Mouse (Mus musculus): ENCODE results near the gene Tead1. TPM values are rescaled to one million over a fixed set of nuclear protein-coding genes. Genes with fewer than 3 reads are reported as not detected.
A peak's percentile ranks its signal among the peaks of the same experiment; 100 is the strongest.
"Not testable (repeated sequence)": the region's sequence is repeated elsewhere in the genome, so short reads cannot be mapped to it uniquely, and the experiment has no call there.

The Tead1 gene
- polyA plus RNA-seq, 1 experiment from 2014 or later, result 32.3 TPM

DNA sequence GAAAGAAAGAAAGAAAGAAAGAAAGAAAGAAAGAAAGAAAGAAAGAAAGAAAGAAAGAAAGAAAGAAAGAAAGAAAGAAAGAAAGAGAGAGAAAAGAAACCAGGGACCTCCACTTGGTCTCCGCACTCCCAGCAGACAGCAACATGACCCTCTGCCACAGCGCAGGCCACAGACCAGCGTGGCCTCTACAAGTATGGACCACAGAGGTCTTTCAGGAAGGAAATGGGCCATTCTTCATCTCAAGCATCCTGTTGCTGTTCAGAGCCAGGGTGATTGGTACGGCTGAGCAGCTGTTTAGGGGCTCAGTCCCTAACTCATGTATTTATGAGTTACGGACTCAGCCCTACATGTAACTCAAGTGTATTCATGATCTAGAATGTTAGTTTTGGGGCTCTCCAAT lies 256.8 kb downstream of the Tead1 start:
- not testable (repeated sequence) for H3K27ac ChIP-seq; H3K27me3 ChIP-seq; ATAC-seq (replicated peaks; ENCODE audit: insufficient number of reproducible peaks, insufficient read depth, low FRiP score, low read depth); H3K4me2 ChIP-seq; H3K9me3 ChIP-seq (replicated peaks); H3K36me3 ChIP-seq; H3K4me3 ChIP-seq; H3K4me1 ChIP-seq (replicated peaks); H3K9ac ChIP-seq
- 72% methylated on average over 5 of the region's 5 CpGs for WGBS

- no peak overlapping the region for H3K4me2 ChIP-seq
- no peak for ATAC-seq (replicated peaks; ENCODE audit: insufficient number of reproducible peaks, insufficient read depth, low FRiP score, low read depth)
- no peaks in the 10 kb centered on the region for H3K9me3 ChIP-seq (replicated peaks)
- H3K4me1 ChIP-seq (replicated peaks), result no peaks in the 10 kb centered on the region
- 81% methylated on average over 8 of the region's 8 CpGs for WGBS
- H3K36me3 ChIP-seq, result no peaks in the 10 kb centered on the region
- H3K9ac ChIP-seq, result no peak overlapping the region
- H3K27ac ChIP-seq, result no peak overlapping the region
- H3K27me3 ChIP-seq, result no peaks in the 10 kb centered on the region
- no peak overlapping the region for H3K4me3 ChIP-seq
Measured at GRCm38 (mm10) chr7:112937089-112937488, 258.0 kb downstream of the Tead1 start.

DNA sequence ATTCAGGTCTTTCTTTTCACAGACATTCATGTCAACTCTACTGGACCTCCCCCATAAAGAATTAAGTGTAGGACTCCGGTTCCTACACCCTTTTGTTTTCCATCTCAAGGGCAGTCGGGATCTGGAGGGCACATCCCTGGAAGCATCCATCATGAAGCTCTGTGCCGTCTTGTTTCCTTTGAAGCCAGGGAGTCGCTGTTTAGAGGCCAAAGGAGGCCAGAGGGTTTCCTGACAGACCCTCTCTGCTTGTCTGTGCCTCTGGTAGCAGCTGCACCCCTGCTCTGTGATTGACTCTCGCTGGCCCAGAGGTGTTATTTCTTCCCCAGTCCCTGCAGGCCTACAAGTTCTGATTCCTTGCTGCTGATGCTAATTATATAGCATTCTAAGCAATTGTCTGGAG lies 259.8 kb downstream of the Tead1 start:
- no peak overlapping the region for H3K27ac ChIP-seq
- WGBS, result 41% methylated on average over 5 of the region's 5 CpGs
- no peaks in the 10 kb centered on the region for H3K9me3 ChIP-seq (replicated peaks)
- H3K4me1 ChIP-seq (replicated peaks), result no peaks in the 10 kb centered on the region
- H3K36me3 ChIP-seq, result no peaks in the 10 kb centered on the region
- no peak overlapping the region for H3K9ac ChIP-seq
- H3K27me3 ChIP-seq, result no peaks in the 10 kb centered on the region
- no peak overlapping the region for H3K4me2 ChIP-seq
- no peak overlapping the region for H3K4me3 ChIP-seq
- ATAC-seq (replicated peaks; ENCODE audit: insufficient number of reproducible peaks, insufficient read depth, low FRiP score, low read depth), result no peak

DNA sequence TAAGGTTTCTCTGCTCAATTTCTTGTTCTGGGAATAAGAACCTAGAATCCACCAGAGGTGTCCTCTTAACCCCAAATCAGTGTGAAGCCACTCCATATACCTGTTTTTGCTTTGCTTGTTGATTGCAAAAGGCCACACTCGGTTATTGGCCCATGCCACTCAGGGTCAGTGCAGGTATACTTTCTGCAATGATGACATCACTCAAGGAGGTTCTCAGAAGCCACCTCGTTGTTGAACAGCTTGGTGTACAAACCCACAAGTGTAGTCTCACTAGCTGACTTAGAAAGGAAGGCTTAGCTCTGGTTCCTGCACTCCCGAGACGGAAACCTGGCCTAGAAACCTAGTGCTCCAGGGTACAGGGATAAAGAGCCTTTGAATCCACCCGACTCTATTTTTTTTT lies 263.4 kb downstream of the Tead1 start:
- no peak overlapping the region for H3K9ac ChIP-seq
- no peak overlapping the region for H3K4me3 ChIP-seq
- H3K9me3 ChIP-seq (replicated peaks), result no peaks in the 10 kb centered on the region
- no peak overlapping the region for H3K27ac ChIP-seq
- no peaks in the 10 kb centered on the region for H3K36me3 ChIP-seq
- H3K4me1 ChIP-seq (replicated peaks), result no peaks in the 10 kb centered on the region
- ATAC-seq (replicated peaks; ENCODE audit: insufficient number of reproducible peaks, insufficient read depth, low FRiP score, low read depth), result no peak
- 74% methylated on average over 5 of the region's 5 CpGs for WGBS
- H3K4me2 ChIP-seq, result no peak overlapping the region
- no peaks in the 10 kb centered on the region for H3K27me3 ChIP-seq

GRCm38 (mm10) chr7:112943056-112943455 lies 263.9 kb downstream of the Tead1 start:
- H3K9ac ChIP-seq, result no peak overlapping the region
- 0 out of 2 replicates have a peak, but pooled peaks cover 5% of the 10 kb centered on the region for H3K27me3 ChIP-seq
- H3K36me3 ChIP-seq, result no peaks in the 10 kb centered on the region
- no peaks in the 10 kb centered on the region for H3K4me1 ChIP-seq (replicated peaks)
- WGBS, result 63% methylated on average over 1 of the region's 1 CpGs
- no peaks in the 10 kb centered on the region for H3K9me3 ChIP-seq (replicated peaks)
- no peak overlapping the region for H3K27ac ChIP-seq
- H3K4me3 ChIP-seq, result no peak overlapping the region
- ATAC-seq (replicated peaks; ENCODE audit: insufficient number of reproducible peaks, insufficient read depth, low FRiP score, low read depth), result no peak
- no peak overlapping the region for H3K4me2 ChIP-seq

DNA sequence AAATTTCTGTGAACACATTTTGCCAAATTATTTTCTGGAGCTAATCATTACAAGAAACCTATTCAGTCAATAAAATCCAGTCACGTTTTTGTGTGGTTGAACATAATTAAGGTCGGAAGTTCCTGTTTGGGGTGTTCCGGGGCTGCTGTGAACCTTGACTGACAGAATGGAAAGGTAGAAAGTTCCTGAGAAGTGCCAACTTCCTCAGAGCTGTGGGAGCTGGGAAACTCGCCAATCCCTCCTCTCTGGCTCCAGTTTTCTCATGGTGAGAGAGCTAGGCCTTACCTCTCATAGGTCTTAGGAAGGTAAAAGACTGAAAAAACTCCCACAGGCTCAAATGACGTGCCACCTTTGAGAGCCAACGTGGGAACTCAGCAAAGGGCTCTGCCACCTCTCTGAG lies 267.6 kb downstream of the Tead1 start:
- H3K27ac ChIP-seq, result no peak overlapping the region
- H3K9ac ChIP-seq, result no peak overlapping the region
- WGBS, result 48% methylated on average over 6 of the region's 6 CpGs
- no peaks in the 10 kb centered on the region for H3K9me3 ChIP-seq (replicated peaks)
- no peak overlapping the region for H3K4me2 ChIP-seq
- no peaks in the 10 kb centered on the region for H3K36me3 ChIP-seq
- ATAC-seq (replicated peaks; ENCODE audit: insufficient number of reproducible peaks, insufficient read depth, low FRiP score, low read depth), result no peak
- H3K4me1 ChIP-seq (replicated peaks), result no peaks in the 10 kb centered on the region
- no peak overlapping the region for H3K4me3 ChIP-seq
- H3K27me3 ChIP-seq, result peaks cover 7% of the 10 kb centered on the region; the same call in 1 of the 2 replicates

- WGBS, result under 1% methylated on average over 41 of the region's 41 CpGs
- H3K27ac ChIP-seq, result no peak within 1 kb of the TSS
Measured at GRCm38 (mm10) chr7:112953777-112954291, 274.7 kb downstream of the Tead1 start, which contains the start of gene Rassf10. TSS of gene Rassf10 (plus strand) at chr7:112953962.

GRCm38 (mm10) chr7:112954351-112955102 lies 275.4 kb downstream of the Tead1 start:
- Histone ChIP-seq H3K27ac (no peak overlapping the region), H3K4me1 (replicated peaks) (peaks cover 21% of the 10 kb centered on the region), H3K4me2 (peak overlapping the region; percentile 83), H3K36me3 (no peaks in the 10 kb centered on the region), H3K4me3 (peak overlapping the region; percentile 60), H3K27me3 (peaks cover 38% of the 10 kb centered on the region), H3K9me3 (replicated peaks) (no peaks in the 10 kb centered on the region), H3K9ac (peak overlapping the region; percentile 61)
- peak; percentile 36; the same call in 1 of the 2 replicates for ATAC-seq (replicated peaks; ENCODE audit: insufficient number of reproducible peaks, insufficient read depth, low FRiP score, low read depth)
- under 1% methylated on average over 81 of the region's 82 CpGs for WGBS

More at GRCm38 (mm10) chr7:112953777-112954291, 274.7 kb downstream of the Tead1 start, which contains the start of gene Rassf10:
- H3K9me3 ChIP-seq (replicated peaks), result no peaks in the 10 kb centered on the region
- peak; percentile 91 for ATAC-seq (replicated peaks; ENCODE audit: insufficient number of reproducible peaks, insufficient read depth, low FRiP score, low read depth)
- H3K4me1 ChIP-seq (replicated peaks), result peaks cover 21% of the 10 kb centered on the region
- H3K36me3 ChIP-seq, result no peaks in the 10 kb centered on the region
- H3K4me2 ChIP-seq, result peak within 1 kb of the TSS; percentile 83
- peak within 1 kb of the TSS; percentile 61 for H3K9ac ChIP-seq
- H3K4me3 ChIP-seq, result peak within 1 kb of the TSS; percentile 60
- H3K27me3 ChIP-seq, result peaks cover 38% of the 10 kb centered on the region

DNA sequence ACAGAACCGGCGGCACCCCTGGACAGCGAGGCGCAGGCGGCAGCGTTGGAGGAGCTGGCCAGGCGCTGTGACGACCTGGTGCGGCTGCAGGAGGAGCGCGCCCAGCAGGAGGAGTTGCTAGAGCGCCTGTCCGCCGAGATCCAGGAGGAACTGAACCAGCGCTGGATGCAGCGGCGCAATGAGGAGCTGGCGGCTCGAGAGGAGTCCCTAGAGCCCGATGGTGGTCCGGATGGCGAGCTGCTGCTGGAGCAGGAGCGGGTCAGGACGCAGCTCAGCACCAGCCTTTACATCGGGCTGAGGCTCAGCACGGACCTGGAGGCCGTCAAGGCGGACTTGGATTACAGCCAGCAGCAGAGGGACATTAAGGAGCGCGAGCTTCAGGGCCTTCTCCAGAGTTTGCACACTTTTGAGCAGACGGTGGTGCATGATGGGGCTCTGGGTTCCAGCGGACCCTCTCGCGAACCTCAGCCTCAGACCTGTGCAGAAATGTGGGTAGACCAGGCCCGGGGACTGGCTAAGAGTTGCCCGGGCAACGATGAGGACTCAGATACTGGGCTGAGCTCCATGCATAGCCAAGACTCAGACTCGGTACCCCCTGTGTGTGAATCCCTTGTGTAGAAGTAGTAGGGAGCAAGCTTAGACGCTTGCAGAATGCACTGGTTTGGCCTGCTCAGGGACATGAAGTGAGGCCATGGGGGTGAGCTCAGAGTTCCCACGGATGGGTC lies 276.1 kb downstream of the Tead1 start:
- no peak for ATAC-seq (replicated peaks; ENCODE audit: insufficient number of reproducible peaks, insufficient read depth, low FRiP score, low read depth)

DNA sequence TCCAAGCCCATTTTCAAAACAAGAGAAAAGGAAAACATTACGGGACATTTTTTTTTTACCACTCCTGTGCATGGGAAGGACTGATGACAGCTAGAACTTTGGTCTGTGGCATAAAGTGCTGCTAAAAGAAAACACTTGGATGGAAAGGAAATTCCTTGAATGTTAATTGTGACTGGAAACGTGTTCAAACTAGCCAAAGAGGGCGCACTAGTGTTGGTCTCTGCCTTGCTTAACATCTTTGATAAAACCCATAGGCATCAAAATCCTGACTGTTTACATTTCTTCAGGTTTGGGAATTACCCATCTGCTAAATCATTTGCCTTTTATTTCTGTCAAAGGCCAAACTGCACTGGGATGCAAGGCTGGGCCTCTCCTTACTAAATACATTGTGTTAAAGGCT lies 276.8 kb downstream of the Tead1 start:
- Histone ChIP-seq H3K9me3 (replicated peaks) (no peaks in the 10 kb centered on the region), H3K36me3 (no peaks in the 10 kb centered on the region), H3K4me2 (peak overlapping the region; percentile 83), H3K4me3 (peak overlapping the region; percentile 60), H3K27me3 (peaks cover 38% of the 10 kb centered on the region), H3K4me1 (replicated peaks) (peaks cover 21% of the 10 kb centered on the region), H3K27ac (peak overlapping the region; percentile 43), H3K9ac (no peak overlapping the region)
- WGBS, result 42% methylated on average over 3 of the region's 3 CpGs
- ATAC-seq (replicated peaks; ENCODE audit: insufficient number of reproducible peaks, insufficient read depth, low FRiP score, low read depth), result no peak

More for the DNA sequence above, 276.1 kb downstream of the Tead1 start:
- peaks cover 21% of the 10 kb centered on the region for H3K4me1 ChIP-seq (replicated peaks)
- peak overlapping the region; percentile 60 for H3K4me3 ChIP-seq
- peaks cover 38% of the 10 kb centered on the region for H3K27me3 ChIP-seq
- H3K9me3 ChIP-seq (replicated peaks), result no peaks in the 10 kb centered on the region
- peak overlapping the region; percentile 43 for H3K27ac ChIP-seq
- peak overlapping the region; percentile 83 for H3K4me2 ChIP-seq
- H3K36me3 ChIP-seq, result no peaks in the 10 kb centered on the region
- 5% methylated on average over 40 of the region's 40 CpGs for WGBS
- peak overlapping the region; percentile 61 for H3K9ac ChIP-seq
